Mouse (Mus musculus) CH12.LX (cell line): ENCODE results near the gene Scamp1.

Experiments used
- CTCF ChIP-seq, 2 experiments: IDR thresholded peaks in 1 of 2; conservative IDR thresholded peaks in 1 of 2; 2 replicates each; pipeline ENCODE4 v1.5.1; 2011 to 2012; ENCODE audit warnings: low read depth in 2 of 2, low read length in 2 of 2, improper control_type of control experiment in 1 of 2, inconsistent platforms in 1 of 2, mild to moderate bottlenecking in 1 of 2, moderate library complexity in 1 of 2
- E2F4 ChIP-seq: IDR thresholded peaks from 2 replicates; pipeline ENCODE4 v1.6.1; 2011; ENCODE audit warnings: low read depth, low read length, improper control_type of control experiment; ENCODE audit not compliant: insufficient replicate concordance
- HCFC1 ChIP-seq: IDR thresholded peaks from 2 replicates; pipeline ENCODE4 v1.6.1; 2012; ENCODE audit warnings: low read depth, mild to moderate bottlenecking, inconsistent platforms, low read length, improper control_type of control experiment
- JUND ChIP-seq: conservative IDR thresholded peaks from 2 replicates; pipeline ENCODE4 v1.6.1; 2011; ENCODE audit warnings: low read depth, low read length, improper control_type of control experiment
- MAFK ChIP-seq: IDR thresholded peaks from 2 replicates; pipeline ENCODE4 v1.6.1; 2011; ENCODE audit warnings: low read length, improper control_type of control experiment; ENCODE audit not compliant: insufficient replicate concordance
- PAX5 ChIP-seq: IDR thresholded peaks from 2 replicates; pipeline ENCODE4 v1.6.1; 2012; ENCODE audit warnings: low read length, inconsistent platforms, mixed read lengths
- POLR2A ChIP-seq: IDR thresholded peaks from 2 replicates; pipeline ENCODE4 v1.6.1; 2011; ENCODE audit warnings: low read depth, mild to moderate bottlenecking, improper control_type of control experiment, low read length
- TCF12 ChIP-seq: IDR thresholded peaks from 2 replicates; pipeline ENCODE4 v1.6.1; 2014; ENCODE audit warnings: low read depth, mild to moderate bottlenecking, inconsistent platforms, low read length, improper control_type of control experiment
- UBTF ChIP-seq: IDR thresholded peaks from 2 replicates; pipeline ENCODE4 v1.6.1; 2012; ENCODE audit warnings: low read depth, mild to moderate bottlenecking, inconsistent platforms, low read length, improper control_type of control experiment, moderate library complexity
- USF2 ChIP-seq: conservative IDR thresholded peaks from 2 replicates; pipeline ENCODE4 v1.6.1; 2011; ENCODE audit warnings: low read depth, low read length, improper control_type of control experiment

- TF ChIP-seq CTCF (conservative IDR thresholded peaks at IDR 0.05 in 1 of 2, IDR thresholded peaks at IDR 0.05 in 1 of 2; ENCODE audit: low read depth in 2 of 2, low read length in 2 of 2) (no peak), UBTF (no peak), USF2 (no peak), POLR2A (no peak), PAX5 (no peak), JUND (no peak), TCF12 (no peak), MAFK (no peak), E2F4 (no peak), HCFC1 (no peak)
Observed at GRCm38 (mm10) chr13:94183372-94184021, 102.2 kb downstream of the Scamp1 start.
